Mouse (Mus musculus) thymus, postnatal 10 days (tissue): ENCODE measurements around the gene Atp8a2.
"Not testable (repeated sequence)": the region's sequence is repeated elsewhere in the genome, so short reads cannot be mapped to it uniquely, and the experiment has no call there.

ENCODE experiments used
- DNase-seq, 2 experiments: peaks; one replicate each; pipeline ENCODE4 v3.0.0; 2021; ENCODE audit warnings: low spot score in 2 of 2

The Atp8a2 gene

DNA sequence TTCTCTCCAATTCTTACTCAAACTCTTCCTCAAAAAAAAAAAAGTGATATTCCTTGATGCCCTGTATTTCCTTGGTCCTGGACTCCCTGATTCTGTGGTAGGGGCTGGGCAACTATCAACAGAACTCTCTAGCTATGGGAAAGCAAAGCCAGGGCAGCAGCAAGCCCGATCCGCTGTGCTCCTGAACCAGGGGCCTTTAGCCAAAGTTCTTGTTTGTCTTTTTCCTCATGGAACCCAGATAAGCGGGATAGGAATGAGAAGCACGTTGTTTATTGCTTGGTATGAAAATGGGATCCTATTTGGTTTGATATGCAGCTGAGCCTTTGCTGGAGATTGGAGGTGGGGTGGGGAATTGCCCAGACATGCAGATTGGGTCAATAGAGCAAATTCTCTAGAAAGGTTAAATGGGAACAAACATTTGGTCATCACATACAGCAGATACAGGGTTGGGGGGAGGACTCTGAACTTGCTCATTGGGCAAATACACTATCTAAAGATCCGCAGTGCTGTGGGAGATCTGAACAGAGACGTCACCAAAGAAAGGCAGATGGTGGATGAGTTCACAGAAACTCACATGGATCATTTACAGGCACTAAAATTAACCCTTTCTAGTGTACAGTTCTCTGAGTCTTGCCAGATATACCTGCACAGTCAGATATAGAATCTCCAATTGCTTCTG lies 353.6 kb downstream of the Atp8a2 start:
- DNase-seq: no peak

DNA sequence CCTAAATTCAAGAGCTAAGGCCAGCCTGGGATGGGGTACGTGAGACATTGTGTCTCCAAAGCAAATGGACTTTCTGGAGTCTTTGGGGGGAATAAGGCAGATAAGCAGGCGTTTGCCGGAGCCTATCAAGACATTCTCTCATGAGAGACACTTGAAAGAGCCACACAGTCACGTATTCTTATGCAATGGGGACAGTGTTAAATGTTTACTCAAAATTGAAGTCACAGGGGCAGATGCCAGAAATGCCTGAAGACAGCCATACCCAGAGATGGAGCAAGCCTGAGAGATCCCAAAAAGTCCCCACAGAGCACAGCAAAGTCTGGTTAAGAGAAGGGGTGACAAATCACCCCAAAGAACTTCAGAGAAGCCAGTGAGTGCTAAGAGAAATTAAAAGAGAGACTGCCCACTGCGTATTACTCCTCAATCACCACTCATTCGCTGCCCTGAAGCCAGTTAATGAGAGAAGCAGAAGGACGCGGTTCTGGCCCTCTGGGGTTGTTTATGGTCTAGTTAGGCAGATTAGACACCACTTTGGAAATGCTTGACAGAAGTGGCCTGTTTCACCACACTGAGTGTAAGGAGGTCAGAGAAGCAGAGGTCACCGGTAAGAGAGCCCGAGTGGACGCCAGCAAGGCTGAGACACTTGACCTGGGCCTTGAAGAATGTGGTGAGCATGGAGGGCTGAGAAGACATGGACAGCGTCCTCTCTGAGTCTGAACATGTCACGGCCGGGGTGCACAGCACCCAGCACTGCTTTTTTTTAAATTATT lies 356.8 kb downstream of the Atp8a2 start:
- no peak for DNase-seq

DNA sequence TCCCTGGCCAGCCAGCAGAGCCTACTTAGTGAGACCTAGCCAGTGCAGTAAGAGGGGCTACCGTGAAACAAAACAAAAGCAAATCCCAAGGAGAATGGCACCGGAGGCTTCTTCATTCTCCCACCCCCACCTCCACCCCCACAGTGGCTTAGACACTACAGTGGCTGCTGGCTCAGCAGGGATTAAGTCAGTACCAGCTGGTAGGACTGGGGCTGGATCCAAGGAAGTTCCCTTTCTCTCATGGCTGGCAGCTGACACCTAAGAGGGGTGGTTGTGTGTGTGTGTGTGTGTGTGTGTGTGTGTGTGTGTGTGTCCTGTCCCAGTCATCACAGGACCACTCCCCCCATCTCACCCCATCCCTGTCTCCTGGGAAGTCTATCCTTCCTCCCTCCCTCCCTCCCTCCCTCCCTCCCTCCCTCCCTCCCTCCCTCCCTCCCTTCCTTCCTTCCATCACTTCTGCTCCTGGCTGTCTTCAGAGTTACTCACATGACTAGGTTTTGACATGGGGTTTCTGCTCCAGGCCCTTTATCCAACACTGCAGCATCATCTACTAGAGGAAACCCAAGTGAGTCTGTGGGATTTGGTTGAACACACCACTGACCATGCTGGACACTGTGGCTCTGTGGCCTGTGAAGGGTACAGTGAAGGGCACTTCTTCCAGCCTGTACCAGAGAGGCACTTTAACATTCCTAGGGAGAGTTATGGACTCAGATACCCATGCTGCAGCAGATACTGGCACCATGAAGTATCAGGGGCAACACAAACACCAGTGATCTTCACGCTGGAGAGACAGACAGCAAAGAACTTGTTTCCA lies 358.3 kb downstream of the Atp8a2 start:
- DNase-seq: not testable (repeated sequence)

DNA sequence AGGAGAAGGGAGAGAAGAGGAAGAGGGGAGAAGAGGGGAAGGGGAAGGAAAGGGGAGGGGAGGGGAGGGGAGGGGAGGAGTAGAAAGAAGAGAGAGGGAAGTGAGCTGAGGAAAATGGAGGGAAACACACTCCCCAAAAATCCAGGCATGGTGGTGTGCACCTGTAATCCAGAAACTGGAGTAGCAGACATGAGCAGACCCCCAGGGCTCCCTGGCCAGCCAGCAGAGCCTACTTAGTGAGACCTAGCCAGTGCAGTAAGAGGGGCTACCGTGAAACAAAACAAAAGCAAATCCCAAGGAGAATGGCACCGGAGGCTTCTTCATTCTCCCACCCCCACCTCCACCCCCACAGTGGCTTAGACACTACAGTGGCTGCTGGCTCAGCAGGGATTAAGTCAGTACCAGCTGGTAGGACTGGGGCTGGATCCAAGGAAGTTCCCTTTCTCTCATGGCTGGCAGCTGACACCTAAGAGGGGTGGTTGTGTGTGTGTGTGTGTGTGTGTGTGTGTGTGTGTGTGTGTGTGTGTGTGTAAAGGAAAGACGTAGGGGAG lies 359.2 kb downstream of the Atp8a2 start:
- not testable (repeated sequence) for DNase-seq

DNA sequence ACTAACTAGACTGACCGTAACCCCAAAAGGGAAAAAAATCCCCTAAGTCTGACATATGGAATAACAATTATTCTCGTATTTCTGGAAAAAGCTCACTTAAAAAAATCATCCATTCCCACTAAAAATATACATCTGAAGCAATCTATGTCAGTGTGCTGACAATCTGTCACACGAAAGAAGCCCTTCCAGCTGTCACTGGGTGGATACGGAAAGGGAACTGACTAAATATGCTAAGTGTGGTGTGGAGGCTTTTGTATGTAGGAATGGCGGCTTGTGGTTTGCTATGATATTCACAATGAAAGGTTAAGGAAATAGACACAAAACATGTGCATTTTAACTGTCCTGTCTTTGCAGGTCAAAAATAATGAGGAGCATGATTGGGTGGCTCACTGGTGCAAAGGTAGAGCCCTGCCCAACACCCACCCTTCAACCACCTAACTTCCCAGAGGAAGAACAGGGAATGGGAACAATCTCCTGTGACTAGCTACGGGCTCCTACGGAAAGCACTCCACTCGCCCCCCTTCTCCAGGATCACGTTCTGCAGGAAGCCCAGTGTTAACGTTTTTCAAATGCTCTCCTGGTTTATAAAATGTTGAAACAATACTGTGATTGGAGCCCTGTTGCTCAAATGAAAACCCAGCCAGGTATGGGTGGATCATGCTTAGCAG lies 360.0 kb downstream of the Atp8a2 start:
- no peak for DNase-seq

DNA sequence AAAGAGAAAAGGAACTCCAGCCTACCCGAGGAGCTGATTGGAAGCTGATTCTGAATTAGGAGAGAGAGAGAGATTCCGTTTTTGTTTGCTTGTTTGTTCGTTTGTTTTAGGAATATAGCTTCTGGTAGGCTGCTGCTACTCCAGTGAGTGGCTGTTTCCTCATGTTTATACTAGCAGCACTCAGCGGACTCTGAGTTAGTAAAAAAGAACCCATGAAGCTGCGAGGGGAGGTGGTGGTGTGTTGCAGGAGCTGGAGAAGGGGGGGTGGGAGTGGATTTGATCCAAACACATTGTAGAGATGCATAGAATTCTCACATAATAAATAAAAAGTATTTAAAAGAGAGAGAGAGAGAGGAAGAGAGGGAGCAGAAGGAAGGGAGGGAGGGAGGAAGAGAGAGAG lies 367.4 kb downstream of the Atp8a2 start:
- DNase-seq: no peak

DNA sequence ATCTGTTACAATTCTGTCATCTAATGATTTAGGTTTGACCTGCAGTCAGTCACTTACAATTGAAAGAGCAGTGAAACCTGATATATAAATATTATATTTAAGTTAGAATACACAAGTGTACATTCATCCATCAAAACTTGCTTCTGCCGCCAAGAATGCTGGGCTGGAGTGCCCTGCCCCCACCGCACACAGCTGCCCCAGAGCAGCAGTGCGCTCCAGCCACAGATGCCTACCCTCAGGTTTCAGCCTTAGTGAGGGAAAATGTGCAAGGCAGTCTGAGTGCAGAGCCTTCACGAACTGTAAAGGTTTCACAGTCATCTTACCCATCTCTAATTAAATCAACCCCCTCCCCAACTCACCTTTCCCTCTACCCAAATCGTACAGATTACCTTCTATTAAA lies 369.6 kb downstream of the Atp8a2 start:
- DNase-seq: no peak

DNA sequence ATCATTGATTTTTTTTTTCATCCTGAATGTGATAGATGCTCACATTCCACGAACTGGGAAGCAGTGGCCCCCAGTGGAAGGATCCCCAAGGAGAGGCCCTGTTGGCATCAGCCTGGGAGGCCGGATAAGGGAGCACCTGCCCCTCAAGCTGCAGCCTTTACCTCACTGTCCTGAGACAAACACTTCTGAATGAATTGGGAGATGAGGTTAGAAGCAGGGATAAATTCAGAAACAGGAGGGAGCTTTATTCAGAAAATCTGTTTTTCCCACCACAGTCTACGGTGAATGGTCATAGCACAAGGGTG lies 376.9 kb downstream of the Atp8a2 start:
- DNase-seq: no peak

DNA sequence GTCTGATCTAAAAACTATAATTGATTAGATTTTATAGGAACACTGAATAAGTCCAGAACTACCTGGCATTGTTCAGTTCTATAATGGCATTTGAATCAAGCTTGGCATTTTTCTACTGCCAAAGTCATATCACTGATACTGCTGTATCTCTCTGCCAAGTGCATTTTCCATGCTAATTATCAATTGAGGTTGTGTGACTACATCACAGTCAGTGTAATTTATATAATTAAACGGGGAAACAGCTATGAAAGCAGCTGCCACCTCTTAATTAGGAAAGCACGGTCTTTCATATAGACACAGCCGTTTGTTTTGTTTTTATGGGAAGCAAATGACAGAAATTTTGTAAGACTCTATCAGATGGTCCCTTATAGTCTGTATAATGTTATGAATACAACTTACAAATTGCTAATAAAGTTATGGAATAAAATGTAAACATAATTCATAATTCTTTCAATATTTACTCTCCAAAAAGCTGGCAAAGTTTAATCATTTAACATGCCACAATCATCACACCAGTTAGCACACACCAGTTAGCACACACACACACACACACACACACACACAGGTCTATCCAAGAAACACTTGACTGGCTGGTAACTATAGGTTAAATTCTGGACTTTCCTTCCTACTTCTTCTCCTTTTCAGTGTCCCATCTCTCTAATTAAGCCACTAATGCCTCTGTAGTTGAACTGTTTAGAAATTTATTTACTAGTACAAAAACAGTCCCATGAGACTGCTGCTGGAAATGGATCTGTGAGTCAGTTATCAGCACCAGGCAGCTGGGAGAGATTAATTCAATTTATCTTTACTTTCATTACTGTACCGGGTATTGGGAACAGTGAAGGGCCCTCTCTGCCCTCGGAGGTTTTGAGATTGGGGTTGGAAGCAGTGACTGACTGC lies 377.5 kb downstream of the Atp8a2 start:
- DNase-seq: no peak

DNA sequence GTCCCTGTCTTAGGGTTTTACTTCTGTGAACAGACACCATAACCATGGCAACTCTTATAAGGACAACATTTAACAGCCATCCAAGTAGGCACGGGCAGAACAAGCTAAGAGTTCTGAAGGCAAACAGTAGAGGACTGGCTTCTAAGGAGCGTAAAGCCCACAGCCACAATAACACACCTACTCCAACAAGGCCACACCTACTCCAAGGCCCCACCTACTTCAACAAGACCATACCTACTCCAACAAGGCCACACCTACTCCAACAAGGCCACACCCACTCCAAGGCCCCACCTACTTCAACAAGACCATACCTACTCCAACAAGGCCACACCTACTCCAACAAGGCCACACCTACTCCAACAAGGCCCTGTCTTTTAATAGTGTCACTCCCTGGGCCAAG lies 386.7 kb downstream of the Atp8a2 start:
- not testable (repeated sequence) for DNase-seq

DNA sequence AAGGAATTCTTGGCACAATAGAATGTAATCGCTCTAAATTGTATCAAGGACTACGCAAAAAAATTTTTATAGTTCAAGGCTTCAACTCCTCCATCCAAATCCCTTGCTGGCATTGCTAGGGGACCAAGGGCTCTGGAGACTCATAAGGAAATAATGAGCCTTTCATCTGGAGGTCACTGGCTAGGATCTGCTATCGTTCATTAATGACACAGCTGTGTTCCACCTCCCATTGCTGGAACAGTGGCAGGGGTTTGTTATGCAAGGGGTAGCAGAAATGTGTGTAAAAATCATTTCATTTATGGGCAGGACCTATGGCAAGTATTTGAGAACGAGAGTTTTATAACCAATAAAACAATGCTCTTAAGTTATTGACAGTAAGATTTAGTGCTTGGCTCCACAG lies 387.2 kb downstream of the Atp8a2 start:
- no peak for DNase-seq

DNA sequence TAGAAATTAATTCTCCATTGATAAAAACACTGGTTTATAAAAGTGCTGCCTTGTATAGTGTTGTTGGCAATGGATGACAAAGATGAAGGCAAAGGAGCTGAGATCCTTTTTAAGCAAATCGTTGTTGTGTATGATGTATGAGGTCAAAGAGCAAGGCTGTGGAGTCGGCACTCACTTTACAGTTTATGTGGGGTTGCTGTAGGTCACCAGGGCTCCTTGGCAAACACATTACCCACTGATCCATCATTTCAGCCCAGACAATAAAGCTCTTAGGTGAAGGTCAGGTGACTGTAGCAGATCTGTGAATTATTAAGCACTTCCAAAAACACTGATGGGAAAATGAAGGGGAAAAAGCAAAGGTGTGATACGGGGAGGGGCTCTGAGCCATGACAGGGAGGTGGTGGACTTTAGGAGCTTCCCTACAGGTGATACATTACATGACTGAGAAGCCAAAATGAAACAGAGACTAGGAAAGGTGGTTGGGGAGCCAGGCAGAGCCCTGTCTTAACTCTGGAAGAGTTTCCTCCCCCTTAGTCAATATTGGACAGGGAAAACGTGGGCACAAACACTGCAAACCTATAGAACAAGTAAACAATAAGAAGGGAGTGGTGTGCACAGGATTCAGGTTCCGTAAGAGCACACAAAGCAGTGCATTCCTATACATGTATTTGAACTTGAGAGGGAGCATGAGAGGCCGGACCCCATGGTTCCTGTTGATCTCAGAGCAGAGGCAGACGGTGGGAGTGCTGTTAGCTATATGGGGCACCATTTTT lies 389.3 kb downstream of the Atp8a2 start:
- DNase-seq: no peak

DNA sequence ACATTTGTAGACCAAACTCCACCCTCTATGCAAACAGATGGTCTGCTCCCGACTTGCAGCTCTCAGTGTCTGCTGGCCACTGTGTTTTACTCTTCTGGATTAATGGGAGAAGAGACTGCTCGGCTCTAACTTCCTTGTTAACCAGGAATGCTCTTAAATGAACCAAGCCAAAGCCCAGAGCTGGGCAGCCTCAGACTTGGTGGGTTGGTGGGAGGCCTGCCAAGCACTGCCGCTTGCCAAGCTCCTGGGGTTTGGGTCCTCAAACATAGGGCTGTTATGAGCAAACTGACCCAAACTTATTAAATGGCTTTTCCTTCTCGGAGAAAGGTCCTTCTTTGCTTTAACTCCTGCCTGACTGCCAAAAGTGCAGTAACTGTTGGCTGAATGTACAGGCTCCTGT lies 390.1 kb downstream of the Atp8a2 start:
- no peak for DNase-seq

DNA sequence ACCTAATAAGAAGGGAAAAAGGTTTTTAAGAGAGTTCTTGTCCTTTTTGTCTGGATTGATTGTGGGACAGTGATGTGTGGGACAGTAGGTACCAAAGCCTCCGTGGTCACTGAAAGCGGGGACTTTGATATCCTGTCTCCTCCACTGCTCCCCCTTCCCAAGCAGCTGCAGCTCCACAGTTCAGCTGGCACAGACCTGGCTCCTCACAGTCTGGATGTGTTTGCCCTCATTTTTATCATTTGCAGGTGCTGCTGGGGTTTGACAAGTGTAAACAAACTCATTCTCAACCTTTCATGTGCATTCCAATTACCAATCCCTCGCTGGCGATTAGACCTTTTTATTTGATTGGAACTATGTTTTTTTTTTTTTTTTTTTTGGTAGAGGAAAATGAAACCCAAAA lies 390.8 kb downstream of the Atp8a2 start:
- no peak for DNase-seq

DNA sequence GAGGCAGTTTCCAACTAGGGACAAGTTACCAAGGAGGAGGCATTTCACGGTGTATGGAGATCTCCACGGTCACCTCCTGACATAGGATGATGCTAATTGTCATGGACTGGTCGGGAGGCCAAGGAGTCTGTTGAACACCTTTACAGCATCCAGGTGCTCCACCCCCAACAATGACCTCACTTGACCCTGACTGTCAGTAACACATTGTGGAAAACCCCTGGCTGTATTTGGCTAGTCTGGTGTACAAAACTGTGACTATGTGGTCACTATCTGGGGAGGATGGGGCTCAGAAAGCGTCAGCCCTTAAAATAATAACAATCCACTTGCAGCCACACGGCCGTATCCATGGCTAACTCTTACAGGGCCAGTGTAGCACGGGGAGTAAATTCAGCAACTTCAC lies 391.3 kb downstream of the Atp8a2 start:
- DNase-seq: no peak

DNA sequence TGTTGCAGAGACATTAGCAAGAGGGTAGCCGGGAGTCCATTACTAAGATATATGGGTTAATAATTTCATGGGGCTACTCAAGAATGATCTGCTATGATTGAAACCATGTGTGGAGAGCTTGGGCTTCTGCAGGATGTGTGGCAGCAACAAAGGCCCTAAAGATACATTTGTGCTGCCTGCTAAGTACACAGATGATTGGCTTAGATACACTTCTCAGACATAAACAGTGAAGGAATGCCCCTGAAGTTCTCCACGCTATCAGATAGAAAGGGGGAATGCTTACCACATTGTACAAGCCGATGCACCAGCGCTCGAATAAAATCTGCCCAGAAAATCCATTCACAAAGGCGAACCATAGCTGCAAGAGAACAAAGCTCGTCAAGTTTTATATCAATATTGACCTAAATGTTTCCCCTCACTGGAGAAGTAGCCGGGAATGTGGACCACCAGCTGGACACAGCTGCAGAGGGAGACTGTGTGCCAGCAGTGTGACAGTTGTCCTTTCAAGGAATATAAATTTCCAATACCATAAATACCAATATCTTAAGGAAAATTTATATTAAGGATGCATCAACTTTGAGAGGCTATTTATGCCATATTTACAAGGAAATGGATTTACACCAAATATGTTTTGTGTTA lies 394.9 kb downstream of the Atp8a2 start:
- no peak for DNase-seq

DNA sequence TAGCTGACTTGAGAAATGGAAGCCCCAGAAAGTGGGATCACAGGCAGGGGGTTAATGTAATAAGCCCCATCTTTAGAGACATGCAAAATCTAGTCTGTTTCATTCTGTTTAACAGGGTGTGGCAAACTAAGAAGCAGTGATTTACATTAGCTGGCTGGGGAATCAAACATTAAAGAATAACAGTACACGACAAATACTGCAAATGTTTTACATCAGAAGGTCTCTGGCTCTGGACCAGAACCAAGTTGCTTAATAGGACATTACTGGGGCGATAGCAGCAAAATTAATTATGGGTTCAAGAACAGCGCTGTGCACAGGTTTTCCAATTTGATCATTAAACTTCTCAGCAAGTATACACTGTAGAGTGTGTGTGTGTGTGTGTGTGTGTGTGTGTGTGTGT lies 397.5 kb downstream of the Atp8a2 start:
- no peak for DNase-seq

DNA sequence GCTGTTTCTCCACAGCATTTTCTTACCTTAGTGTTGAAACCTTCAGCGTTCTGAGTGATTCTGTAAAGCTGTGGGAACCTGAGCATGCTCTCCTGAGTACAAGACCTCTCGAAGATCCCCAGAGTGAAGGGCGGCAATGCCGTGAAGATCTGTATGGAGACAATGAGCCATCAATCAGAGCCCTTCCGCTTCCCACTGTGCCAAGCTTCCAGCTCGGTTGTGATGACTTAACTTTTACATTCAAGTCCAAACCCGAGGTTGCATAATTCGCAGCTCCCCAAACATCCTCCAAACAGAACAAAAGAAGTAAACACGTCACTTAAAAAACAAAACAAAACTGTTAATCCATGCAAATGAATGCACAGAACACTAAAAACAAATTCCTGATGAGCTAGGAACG lies 403.1 kb downstream of the Atp8a2 start:
- DNase-seq: no peak
